Mouse (Mus musculus) adrenal gland, adult 2 months (tissue): ENCODE results near the gene Sdr42e1. TPM values are rescaled to one million over a fixed set of nuclear protein-coding genes. Genes with fewer than 3 reads are reported as not detected.

Experiments
- DNase-seq: peaks from one replicate; pipeline ENCODE4 v3.0.0; 2021
- polyA plus RNA-seq: library from polyadenylated mRNA; depleted of rRNA; stranded (reverse); fragments of >200 nt; gene quantifications from 2 replicates; pipeline ENCODE4 v1.2.3, GENCODE M21; 2012; rRNA removed
- total RNA-seq, 2 experiments: library from RNA; stranded (reverse); gene quantifications; 2 replicates each; pipeline ENCODE4 v1.2.3; 2021

The Sdr42e1 gene
- total and polyA plus RNA-seq, 3 experiments: 1.7 to 2.7 (median 2.3) TPM

GRCm38 (mm10) chr8:117660358-117661031, 13.0 kb downstream of the Sdr42e1 start:
- no peak for DNase-seq

- no peak for DNase-seq
Observed at GRCm38 (mm10) chr8:117658990-117659389, 14.5 kb downstream of the Sdr42e1 start.

GRCm38 (mm10) chr8:117652318-117652717, 21.2 kb downstream of the Sdr42e1 start:
- no peak for DNase-seq

- peak; percentile 10 for DNase-seq
Observed at GRCm38 (mm10) chr8:117646440-117646839, 27.0 kb downstream of the Sdr42e1 start.

GRCm38 (mm10) chr8:117646020-117646419, 27.5 kb downstream of the Sdr42e1 start:
- peak; percentile 21 for DNase-seq

GRCm38 (mm10) chr8:117645486-117645885, 28.0 kb downstream of the Sdr42e1 start:
- DNase-seq: no peak

- no peak for DNase-seq
Observed at GRCm38 (mm10) chr8:117639631-117640030, 33.9 kb downstream of the Sdr42e1 start.

- no peak for DNase-seq
Observed at GRCm38 (mm10) chr8:117637462-117637861, 36.0 kb downstream of the Sdr42e1 start.

- DNase-seq: no peak
Observed at GRCm38 (mm10) chr8:117634406-117634805, 39.1 kb downstream of the Sdr42e1 start.

- DNase-seq: no peak
Observed at GRCm38 (mm10) chr8:117632532-117632931, 41.0 kb downstream of the Sdr42e1 start.

- DNase-seq: no peak
Observed at GRCm38 (mm10) chr8:117627096-117627495, 46.4 kb downstream of the Sdr42e1 start.

- DNase-seq: peak; percentile 19
Observed at GRCm38 (mm10) chr8:117626040-117626838, 47.2 kb downstream of the Sdr42e1 start.

- DNase-seq: no peak
Observed at GRCm38 (mm10) chr8:117612861-117613260, 60.6 kb downstream of the Sdr42e1 start.

Other genes starting within 250 kb of the Sdr42e1 start
- 1 to 10 TPM; 6.1 to 7.0 TPM for gene Plcg2, start 175.4 kb downstream of the Sdr42e1 start, total RNA-seq
- 3.1 and 4.3 TPM in 2 replicates for gene Plcg2, start 175.4 kb downstream of the Sdr42e1 start, polyA plus RNA-seq
- gene Hsd17b2, start 28.2 kb upstream of the Sdr42e1 start, total RNA-seq: 1 to 10 TPM in 1 of 2 experiments, not detected in 1; 1.4 TPM
- 0.12 and 0.38 TPM in 2 replicates for gene Hsd17b2, start 28.2 kb upstream of the Sdr42e1 start, polyA plus RNA-seq
- gene Mphosph6, start 128.3 kb upstream of the Sdr42e1 start, total RNA-seq: 10 to 100 TPM; 15.2 to 18.5 TPM
- 1.0 and 2.2 TPM in 2 replicates for gene Mphosph6, start 128.3 kb upstream of the Sdr42e1 start, polyA plus RNA-seq